Mouse (Mus musculus): Measurements from ENCODE around the gene Gm11492. TPM values are rescaled to one million over a fixed set of nuclear protein-coding genes. Genes with fewer than 3 reads are reported as not detected.

Gm11492 gene
- polyA plus RNA-seq, 1 experiment from 2014 or later = not detected

- no peak for ATAC-seq (ENCODE audit: low FRiP score)
- DNase-seq (ENCODE audit: low spot score) = no peak
These were observed 23.5 kb upstream of the Gm11492 start for GRCm38 (mm10) chr11:87542906-87543305.

DNA sequence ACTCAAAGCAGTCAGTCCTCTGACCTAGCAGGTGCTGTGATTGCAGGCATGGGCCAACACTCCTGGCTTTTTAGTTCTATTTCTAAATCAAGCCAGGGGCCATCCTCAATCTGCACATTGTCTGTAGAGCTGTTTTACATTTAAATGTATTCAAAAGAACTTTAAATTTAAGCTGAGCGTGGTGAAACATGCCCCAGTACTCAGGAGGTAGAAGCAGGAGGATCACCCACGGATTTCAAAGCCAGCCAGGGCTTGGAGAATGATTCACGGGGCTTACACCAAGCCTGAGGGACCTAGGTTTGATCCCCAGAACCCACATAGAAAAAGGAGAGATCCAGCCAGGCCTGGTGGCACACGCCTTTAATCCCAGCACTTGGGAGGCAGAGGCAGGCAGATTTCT lies 13.1 kb upstream of the Gm11492 start:
- no peaks in the 10 kb centered on the region for H3K4me1 ChIP-seq (replicated peaks; ENCODE audit: control insufficient read depth, insufficient read depth, low read length)
- ATAC-seq (ENCODE audit: low FRiP score) (no peak), DNase-seq (ENCODE audit: low spot score) (no peak)
- H3K9me3 ChIP-seq (ENCODE audit: control insufficient read depth, low read length) = no peaks in the 10 kb centered on the region
- H3K4me3 ChIP-seq (ENCODE audit: low read depth, low read length) = no peak overlapping the region
- H3K4me2 ChIP-seq (replicated peaks; ENCODE audit: low read depth, low read length) = no peak overlapping the region
- no peaks in the 10 kb centered on the region for H3K36me3 ChIP-seq (ENCODE audit: control insufficient read depth, insufficient read depth, low read length)
- H3K9ac ChIP-seq (ENCODE audit: low read depth, low read length) = no peak overlapping the region
- H3K27ac ChIP-seq (ENCODE audit: low read depth, low read length) = no peak overlapping the region
- no peaks in the 10 kb centered on the region for H3K27me3 ChIP-seq (ENCODE audit: control insufficient read depth, insufficient read depth, low read length)
- 73% methylated on average over 4 of the region's 4 CpGs for WGBS

More at GRCm38 (mm10) chr11:87542906-87543305, 23.5 kb upstream of the Gm11492 start:
- Histone ChIP-seq H3K4me2 (replicated peaks; ENCODE audit: low read depth, low read length) (no peak overlapping the region), H3K4me3 (ENCODE audit: low read depth, low read length) (no peak overlapping the region), H3K4me1 (replicated peaks; ENCODE audit: control insufficient read depth, insufficient read depth, low read length) (no peaks in the 10 kb centered on the region), H3K36me3 (ENCODE audit: control insufficient read depth, insufficient read depth, low read length) (no peaks in the 10 kb centered on the region), H3K9ac (ENCODE audit: low read depth, low read length) (no peak overlapping the region), H3K27ac (ENCODE audit: low read depth, low read length) (no peak overlapping the region), H3K27me3 (ENCODE audit: control insufficient read depth, insufficient read depth, low read length) (no peaks in the 10 kb centered on the region), H3K9me3 (ENCODE audit: control insufficient read depth, low read length) (no peaks in the 10 kb centered on the region)
- 58% methylated on average over 3 of the region's 3 CpGs for WGBS

GRCm38 (mm10) chr11:87554386-87554785 lies 12.1 kb upstream of the Gm11492 start:
- Histone ChIP-seq H3K27me3 (ENCODE audit: control insufficient read depth, insufficient read depth, low read length) (no peaks in the 10 kb centered on the region), H3K9me3 (ENCODE audit: control insufficient read depth, low read length) (no peaks in the 10 kb centered on the region), H3K4me3 (ENCODE audit: low read depth, low read length) (no peak overlapping the region), H3K4me2 (replicated peaks; ENCODE audit: low read depth, low read length) (no peak overlapping the region), H3K9ac (ENCODE audit: low read depth, low read length) (no peak overlapping the region), H3K36me3 (ENCODE audit: control insufficient read depth, insufficient read depth, low read length) (no peaks in the 10 kb centered on the region), H3K4me1 (replicated peaks; ENCODE audit: control insufficient read depth, insufficient read depth, low read length) (no peaks in the 10 kb centered on the region), H3K27ac (ENCODE audit: low read depth, low read length) (no peak overlapping the region)
- ATAC-seq (ENCODE audit: low FRiP score) = no peak
- WGBS = 78% methylated on average over 5 of the region's 5 CpGs
- DNase-seq (ENCODE audit: low spot score) = no peak

GRCm38 (mm10) chr11:87555106-87555703 lies 11.2 kb upstream of the Gm11492 start:
- Histone ChIP-seq H3K9me3 (ENCODE audit: control insufficient read depth, low read length) (no peaks in the 10 kb centered on the region), H3K4me3 (ENCODE audit: low read depth, low read length) (no peak overlapping the region), H3K4me1 (replicated peaks; ENCODE audit: control insufficient read depth, insufficient read depth, low read length) (no peaks in the 10 kb centered on the region), H3K27ac (ENCODE audit: low read depth, low read length) (no peak overlapping the region), H3K36me3 (ENCODE audit: control insufficient read depth, insufficient read depth, low read length) (no peaks in the 10 kb centered on the region), H3K9ac (ENCODE audit: low read depth, low read length) (no peak overlapping the region), H3K4me2 (replicated peaks; ENCODE audit: low read depth, low read length) (no peak overlapping the region), H3K27me3 (ENCODE audit: control insufficient read depth, insufficient read depth, low read length) (no peaks in the 10 kb centered on the region)
- DNase-seq (ENCODE audit: low spot score) (no peak), ATAC-seq (ENCODE audit: low FRiP score) (no peak)
- WGBS = 54% methylated on average over 2 of the region's 2 CpGs

GRCm38 (mm10) chr11:87561208-87561607 lies 5.2 kb upstream of the Gm11492 start:
- ATAC-seq (ENCODE audit: low FRiP score) (no peak), DNase-seq (ENCODE audit: low spot score) (no peak)
- no peak overlapping the region for H3K4me3 ChIP-seq (ENCODE audit: low read depth, low read length)
- H3K9ac ChIP-seq (ENCODE audit: low read depth, low read length) = no peak overlapping the region
- H3K27ac ChIP-seq (ENCODE audit: low read depth, low read length) = no peak overlapping the region
- no peaks in the 10 kb centered on the region for H3K9me3 ChIP-seq (ENCODE audit: control insufficient read depth, low read length)
- H3K36me3 ChIP-seq (ENCODE audit: control insufficient read depth, insufficient read depth, low read length) = no peaks in the 10 kb centered on the region
- H3K4me2 ChIP-seq (replicated peaks; ENCODE audit: low read depth, low read length) = no peak overlapping the region
- 79% methylated on average over 6 of the region's 6 CpGs for WGBS
- no peaks in the 10 kb centered on the region for H3K27me3 ChIP-seq (ENCODE audit: control insufficient read depth, insufficient read depth, low read length)
- no peaks in the 10 kb centered on the region for H3K4me1 ChIP-seq (replicated peaks; ENCODE audit: control insufficient read depth, insufficient read depth, low read length)

GRCm38 (mm10) chr11:87568255-87568953 lies 2.0 kb downstream of the Gm11492 start, which contains the start of gene Sept4:
TSS of gene Sept4 (plus strand) at chr11:87568903.
- no peak for ATAC-seq (ENCODE audit: low FRiP score)
- no peaks in the 10 kb centered on the region for H3K27me3 ChIP-seq (ENCODE audit: control insufficient read depth, insufficient read depth, low read length)
- WGBS = 83% methylated on average over 7 of the region's 7 CpGs

DNA sequence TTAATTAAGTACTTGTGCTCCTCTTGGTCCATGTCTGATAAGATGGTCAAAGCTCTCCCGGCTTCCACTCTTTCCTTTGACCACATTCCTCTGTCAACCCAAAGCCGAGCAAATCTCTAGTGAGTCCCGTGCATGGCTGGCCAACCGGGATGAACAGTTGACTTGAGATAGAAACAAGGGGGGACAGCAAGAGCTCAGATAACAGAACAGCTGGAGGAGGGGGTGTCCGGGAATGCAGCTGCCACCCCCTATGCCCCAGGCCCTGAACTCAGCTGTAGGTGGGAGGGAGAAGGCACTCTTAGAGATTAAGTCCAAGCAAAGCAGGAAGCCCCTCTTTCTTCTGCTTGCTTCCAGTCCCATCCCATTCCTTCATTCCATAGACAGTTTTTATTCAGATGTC lies 4.3 kb downstream of the Gm11492 start:
- H3K4me3 ChIP-seq (ENCODE audit: low read depth, low read length) = no peak overlapping the region
- no peak overlapping the region for H3K9ac ChIP-seq (ENCODE audit: low read depth, low read length)
- no peaks in the 10 kb centered on the region for H3K9me3 ChIP-seq (ENCODE audit: control insufficient read depth, low read length)
- no peaks in the 10 kb centered on the region for H3K4me1 ChIP-seq (replicated peaks; ENCODE audit: control insufficient read depth, insufficient read depth, low read length)
- no peaks in the 10 kb centered on the region for H3K27me3 ChIP-seq (ENCODE audit: control insufficient read depth, insufficient read depth, low read length)
- WGBS = 69% methylated on average over 5 of the region's 5 CpGs
- no peaks in the 10 kb centered on the region for H3K36me3 ChIP-seq (ENCODE audit: control insufficient read depth, insufficient read depth, low read length)
- H3K4me2 ChIP-seq (replicated peaks; ENCODE audit: low read depth, low read length) = no peak overlapping the region
- DNase-seq (ENCODE audit: low spot score) = no peak
- no peak for ATAC-seq (ENCODE audit: low FRiP score)
- no peak overlapping the region for H3K27ac ChIP-seq (ENCODE audit: low read depth, low read length)

More at GRCm38 (mm10) chr11:87568255-87568953, 2.0 kb downstream of the Gm11492 start, which contains the start of gene Sept4:
- Histone ChIP-seq H3K4me3 (ENCODE audit: low read depth, low read length) (no peak within 1 kb of the TSS), H3K4me2 (replicated peaks; ENCODE audit: low read depth, low read length) (no peak within 1 kb of the TSS), H3K27ac (ENCODE audit: low read depth, low read length) (no peak within 1 kb of the TSS), H3K9me3 (ENCODE audit: control insufficient read depth, low read length) (no peaks in the 10 kb centered on the region), H3K36me3 (ENCODE audit: control insufficient read depth, insufficient read depth, low read length) (no peaks in the 10 kb centered on the region), H3K9ac (ENCODE audit: low read depth, low read length) (no peak within 1 kb of the TSS), H3K4me1 (replicated peaks; ENCODE audit: control insufficient read depth, insufficient read depth, low read length) (no peaks in the 10 kb centered on the region)
- DNase-seq (ENCODE audit: low spot score) = no peak

DNA sequence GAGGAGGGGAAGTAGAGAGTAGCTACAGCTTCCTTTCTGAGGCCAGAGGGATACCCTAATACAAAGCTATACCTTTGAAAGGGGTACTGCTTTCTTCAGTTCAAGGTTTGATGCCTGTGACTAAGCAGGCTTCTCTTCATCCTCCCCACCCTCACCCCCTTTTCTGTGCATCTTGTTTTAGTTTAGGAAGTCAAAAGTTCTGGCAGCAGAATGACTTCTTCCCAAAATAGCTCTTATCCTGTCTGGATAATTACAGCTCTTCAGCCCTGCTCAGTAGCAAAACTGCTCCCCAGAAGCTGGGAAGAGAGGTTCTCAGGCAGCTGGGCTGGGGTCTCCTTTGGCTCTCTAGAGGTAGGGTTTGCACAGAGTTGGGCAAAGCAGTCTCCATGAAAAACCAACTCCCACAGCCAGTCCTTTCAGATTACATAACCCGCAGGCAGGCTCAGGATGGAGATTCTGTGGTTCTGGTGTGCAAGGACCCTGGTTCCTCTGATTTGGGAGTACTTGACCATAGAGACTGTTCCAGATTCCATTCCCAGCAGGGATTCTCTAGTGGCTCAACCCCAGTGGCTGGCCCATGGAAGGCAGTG lies 5.0 kb downstream of the Gm11492 start:
- DNase-seq (ENCODE audit: low spot score) (no peak), ATAC-seq (ENCODE audit: low FRiP score) (no peak)
- Histone ChIP-seq H3K27me3 (ENCODE audit: control insufficient read depth, insufficient read depth, low read length) (no peaks in the 10 kb centered on the region), H3K36me3 (ENCODE audit: control insufficient read depth, insufficient read depth, low read length) (no peaks in the 10 kb centered on the region), H3K4me2 (replicated peaks; ENCODE audit: low read depth, low read length) (no peak overlapping the region), H3K9me3 (ENCODE audit: control insufficient read depth, low read length) (no peaks in the 10 kb centered on the region), H3K4me3 (ENCODE audit: low read depth, low read length) (no peak overlapping the region), H3K27ac (ENCODE audit: low read depth, low read length) (no peak overlapping the region), H3K9ac (ENCODE audit: low read depth, low read length) (no peak overlapping the region), H3K4me1 (replicated peaks; ENCODE audit: control insufficient read depth, insufficient read depth, low read length) (no peaks in the 10 kb centered on the region)
- 85% methylated on average over 1 of the region's 1 CpGs for WGBS

All from hindbrain, embryonic 11.5 days (tissue).